Mouse (Mus musculus) liver, adult 2 months (tissue): ENCODE measurements around the gene Olfr589.

ENCODE experiments used
- CTCF ChIP-seq: fragments of 200-500 bp; IDR thresholded peaks from 2 replicates; pipeline ENCODE4 v1.5.1; 2011; ENCODE audit warnings: low read depth, low read length, control low read depth
- POLR2A ChIP-seq: fragments of 200-500 bp; IDR thresholded peaks from 2 replicates; pipeline ENCODE4 v1.6.1; 2011; ENCODE audit warnings: low read length, control low read depth; ENCODE audit not compliant: insufficient read depth; ENCODE audit errors: extremely low read depth

DNA sequence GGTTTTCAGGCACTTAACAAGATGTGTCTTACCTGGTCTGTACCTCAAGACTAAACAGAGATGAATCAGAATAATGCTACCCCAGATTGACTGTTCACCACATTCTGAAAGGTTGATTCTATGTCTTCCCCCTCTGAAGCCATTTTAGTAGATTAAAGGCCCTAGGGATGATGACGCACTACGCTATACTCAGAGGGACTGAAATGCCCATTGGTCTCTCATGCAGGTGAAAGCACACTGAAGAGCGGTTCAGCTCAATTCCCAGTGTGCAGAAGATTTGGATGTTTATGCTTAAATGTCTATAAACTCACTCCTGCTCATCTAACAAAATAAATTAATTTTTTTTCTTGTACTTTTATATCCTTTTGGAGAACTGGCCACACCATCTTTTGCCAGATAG, 30.6 kb downstream of the Olfr589 start, which contains the start of gene Olfr586:
- no peak for TF ChIP-seq POLR2A
- TF ChIP-seq CTCF: no peak
